Mouse (Mus musculus) liver, embryonic 14.5 days (tissue): ENCODE data around the gene Rdh16f2.
"Not testable (repeated sequence)": the region's sequence is repeated elsewhere in the genome, so short reads cannot be mapped to it uniquely, and the experiment has no call there.

Experiments
- CTCF ChIP-seq: IDR thresholded peaks from 2 replicates; pipeline ENCODE4 v1.5.1; 2016; ENCODE audit warnings: antibody characterized with exemption, low read depth, control low read depth
- EP300 ChIP-seq: IDR thresholded peaks from 2 replicates; pipeline ENCODE4 v1.6.1; 2016; ENCODE audit warnings: antibody characterized with exemption, low read depth

GRCm38 (mm10) chr10:127834186-127834585, 32.1 kb upstream of the Rdh16f2 start:
- TF ChIP-seq CTCF, EP300: not testable (repeated sequence)
